Mouse (Mus musculus): ENCODE data around the gene Prkce. TPM values are rescaled to one million over a fixed set of nuclear protein-coding genes. Genes with fewer than 3 reads are reported as not detected.

The Prkce gene
- polyA plus RNA-seq, 1 experiment from 2014 or later = 0.77 TPM

- H3K4me3 ChIP-seq (ENCODE audit: low read depth, low read length) = no peak overlapping the region
- no peak overlapping the region for H3K27ac ChIP-seq (ENCODE audit: low read length)
- H3K27me3 ChIP-seq (ENCODE audit: control insufficient read depth, insufficient read depth, low read depth, low read length) = no peaks in the 10 kb centered on the region
- H3K9ac ChIP-seq (ENCODE audit: low read depth, low read length) = no peak overlapping the region
- WGBS (ENCODE audit: insufficient replicate concordance) = 64% methylated on average over 4 of the region's 4 CpGs
- H3K4me2 ChIP-seq (ENCODE audit: low read depth, low read length) = no peak overlapping the region
- no peak for ATAC-seq (ENCODE audit: low read depth)
- H3K9me3 ChIP-seq (replicated peaks; ENCODE audit: control insufficient read depth, low read length) = no peaks in the 10 kb centered on the region
- no peaks in the 10 kb centered on the region for H3K36me3 ChIP-seq (ENCODE audit: control insufficient read depth, insufficient read depth)
- no peaks in the 10 kb centered on the region for H3K4me1 ChIP-seq (ENCODE audit: control insufficient read depth, low read depth, low read length)
These were observed 183.7 kb downstream of the Prkce start for GRCm38 (mm10) chr17:86351282-86351681.

- Histone ChIP-seq H3K36me3 (ENCODE audit: control insufficient read depth, insufficient read depth) (no peaks in the 10 kb centered on the region), H3K9me3 (replicated peaks; ENCODE audit: control insufficient read depth, low read length) (no peaks in the 10 kb centered on the region), H3K4me1 (ENCODE audit: control insufficient read depth, low read depth, low read length) (no peaks in the 10 kb centered on the region), H3K27me3 (ENCODE audit: control insufficient read depth, insufficient read depth, low read depth, low read length) (no peaks in the 10 kb centered on the region), H3K4me2 (ENCODE audit: low read depth, low read length) (no peak overlapping the region), H3K27ac (ENCODE audit: low read length) (no peak overlapping the region), H3K4me3 (ENCODE audit: low read depth, low read length) (no peak overlapping the region), H3K9ac (ENCODE audit: low read depth, low read length) (no peak overlapping the region)
- WGBS (ENCODE audit: insufficient replicate concordance) = 73% methylated on average over 12 of the region's 12 CpGs
- no peak for ATAC-seq (ENCODE audit: low read depth)
These were observed 184.9 kb downstream of the Prkce start for GRCm38 (mm10) chr17:86352247-86353037.

- ATAC-seq (ENCODE audit: low read depth) = no peak
- WGBS (ENCODE audit: insufficient replicate concordance) = 21% methylated on average over 4 of the region's 4 CpGs
- no peak overlapping the region for H3K27ac ChIP-seq (ENCODE audit: low read length)
- H3K9me3 ChIP-seq (replicated peaks; ENCODE audit: control insufficient read depth, low read length) = no peaks in the 10 kb centered on the region
- H3K4me1 ChIP-seq (ENCODE audit: control insufficient read depth, low read depth, low read length) = no peaks in the 10 kb centered on the region
- no peak overlapping the region for H3K4me3 ChIP-seq (ENCODE audit: low read depth, low read length)
- no peak overlapping the region for H3K9ac ChIP-seq (ENCODE audit: low read depth, low read length)
- no peak overlapping the region for H3K4me2 ChIP-seq (ENCODE audit: low read depth, low read length)
- H3K36me3 ChIP-seq (ENCODE audit: control insufficient read depth, insufficient read depth) = no peaks in the 10 kb centered on the region
- H3K27me3 ChIP-seq (ENCODE audit: control insufficient read depth, insufficient read depth, low read depth, low read length) = no peaks in the 10 kb centered on the region
These were observed 186.1 kb downstream of the Prkce start for GRCm38 (mm10) chr17:86353679-86354078.

DNA sequence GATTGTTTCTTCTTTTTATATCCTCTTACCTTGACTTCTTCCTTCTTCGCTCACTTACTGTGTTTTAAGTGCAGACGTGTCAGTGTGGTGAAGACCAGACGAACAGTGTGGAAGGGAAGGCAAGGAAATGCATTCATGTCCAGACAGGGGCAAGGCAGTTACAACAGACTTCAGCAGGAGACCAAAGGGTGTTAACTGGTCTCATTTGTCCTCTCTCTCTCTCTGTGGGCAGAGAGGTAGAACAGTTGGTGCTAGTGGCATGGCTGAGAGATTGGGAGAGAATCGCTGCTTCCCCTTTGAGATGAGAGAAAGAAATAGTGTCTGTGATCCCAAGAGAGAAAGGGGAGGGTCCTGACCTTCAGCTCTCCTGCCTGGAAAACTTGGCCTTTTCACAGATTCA, 186.5 kb downstream of the Prkce start:
- no peak overlapping the region for H3K27ac ChIP-seq (ENCODE audit: low read length)
- H3K9ac ChIP-seq (ENCODE audit: low read depth, low read length) = no peak overlapping the region
- H3K27me3 ChIP-seq (ENCODE audit: control insufficient read depth, insufficient read depth, low read depth, low read length) = no peaks in the 10 kb centered on the region
- H3K4me2 ChIP-seq (ENCODE audit: low read depth, low read length) = no peak overlapping the region
- no peaks in the 10 kb centered on the region for H3K9me3 ChIP-seq (replicated peaks; ENCODE audit: control insufficient read depth, low read length)
- H3K36me3 ChIP-seq (ENCODE audit: control insufficient read depth, insufficient read depth) = no peaks in the 10 kb centered on the region
- H3K4me3 ChIP-seq (ENCODE audit: low read depth, low read length) = no peak overlapping the region
- 30% methylated on average over 4 of the region's 4 CpGs for WGBS (ENCODE audit: insufficient replicate concordance)
- H3K4me1 ChIP-seq (ENCODE audit: control insufficient read depth, low read depth, low read length) = no peaks in the 10 kb centered on the region
- ATAC-seq (ENCODE audit: low read depth) = no peak

GRCm38 (mm10) chr17:86354896-86355295, 187.3 kb downstream of the Prkce start:
- no peak overlapping the region for H3K27ac ChIP-seq (ENCODE audit: low read length)
- H3K9ac ChIP-seq (ENCODE audit: low read depth, low read length) = no peak overlapping the region
- no peaks in the 10 kb centered on the region for H3K9me3 ChIP-seq (replicated peaks; ENCODE audit: control insufficient read depth, low read length)
- no peak overlapping the region for H3K4me3 ChIP-seq (ENCODE audit: low read depth, low read length)
- H3K4me2 ChIP-seq (ENCODE audit: low read depth, low read length) = no peak overlapping the region
- ATAC-seq (ENCODE audit: low read depth) = no peak
- H3K27me3 ChIP-seq (ENCODE audit: control insufficient read depth, insufficient read depth, low read depth, low read length) = no peaks in the 10 kb centered on the region
- WGBS (ENCODE audit: insufficient replicate concordance) = 53% methylated on average over 3 of the region's 3 CpGs
- no peaks in the 10 kb centered on the region for H3K36me3 ChIP-seq (ENCODE audit: control insufficient read depth, insufficient read depth)
- H3K4me1 ChIP-seq (ENCODE audit: control insufficient read depth, low read depth, low read length) = no peaks in the 10 kb centered on the region

- no peak overlapping the region for H3K4me2 ChIP-seq (ENCODE audit: low read depth, low read length)
- no peak overlapping the region for H3K4me3 ChIP-seq (ENCODE audit: low read depth, low read length)
- WGBS (ENCODE audit: insufficient replicate concordance) = 60% methylated on average over 2 of the region's 2 CpGs
- no peak overlapping the region for H3K9ac ChIP-seq (ENCODE audit: low read depth, low read length)
- no peaks in the 10 kb centered on the region for H3K36me3 ChIP-seq (ENCODE audit: control insufficient read depth, insufficient read depth)
- no peak for ATAC-seq (ENCODE audit: low read depth)
- H3K9me3 ChIP-seq (replicated peaks; ENCODE audit: control insufficient read depth, low read length) = no peaks in the 10 kb centered on the region
- H3K27ac ChIP-seq (ENCODE audit: low read length) = no peak overlapping the region
- no peaks in the 10 kb centered on the region for H3K27me3 ChIP-seq (ENCODE audit: control insufficient read depth, insufficient read depth, low read depth, low read length)
- no peaks in the 10 kb centered on the region for H3K4me1 ChIP-seq (ENCODE audit: control insufficient read depth, low read depth, low read length)
These were observed 187.7 kb downstream of the Prkce start for GRCm38 (mm10) chr17:86355318-86355717.

- H3K9me3 ChIP-seq (replicated peaks; ENCODE audit: control insufficient read depth, low read length) = no peaks in the 10 kb centered on the region
- H3K36me3 ChIP-seq (ENCODE audit: control insufficient read depth, insufficient read depth) = no peaks in the 10 kb centered on the region
- H3K4me3 ChIP-seq (ENCODE audit: low read depth, low read length) = no peak overlapping the region
- H3K27me3 ChIP-seq (ENCODE audit: control insufficient read depth, insufficient read depth, low read depth, low read length) = no peaks in the 10 kb centered on the region
- no peak overlapping the region for H3K4me2 ChIP-seq (ENCODE audit: low read depth, low read length)
- H3K4me1 ChIP-seq (ENCODE audit: control insufficient read depth, low read depth, low read length) = no peaks in the 10 kb centered on the region
- no peak overlapping the region for H3K9ac ChIP-seq (ENCODE audit: low read depth, low read length)
- 0 out of 2 replicates have a peak overlapping the region, but pooled peaks have one; percentile 33 for H3K27ac ChIP-seq (ENCODE audit: low read length)
- WGBS (ENCODE audit: insufficient replicate concordance) = 72% methylated on average over 7 of the region's 7 CpGs
- no peak for ATAC-seq (ENCODE audit: low read depth)
These were observed 188.3 kb downstream of the Prkce start for GRCm38 (mm10) chr17:86355772-86356451.

DNA sequence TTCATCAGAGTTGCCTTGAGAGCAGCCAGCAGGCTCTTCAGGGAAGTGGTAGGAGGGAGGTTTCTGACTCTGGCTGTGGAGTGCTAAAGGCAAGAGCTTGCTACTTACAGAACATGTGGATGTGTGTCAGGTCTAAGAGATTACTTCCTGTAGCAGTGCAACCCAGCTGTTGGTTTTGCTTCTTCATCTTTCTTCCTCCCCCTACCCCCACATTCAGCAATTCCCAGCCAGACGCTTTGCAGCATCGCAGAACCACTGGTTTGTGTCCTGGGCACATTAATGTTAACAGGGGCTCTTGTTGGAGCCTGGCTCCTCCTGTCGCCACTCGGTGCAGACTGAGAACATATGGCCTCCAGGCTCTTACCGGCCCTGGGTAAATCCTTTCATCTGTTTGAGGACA, 190.8 kb downstream of the Prkce start:
- no peak overlapping the region for H3K4me3 ChIP-seq (ENCODE audit: low read depth, low read length)
- H3K36me3 ChIP-seq (ENCODE audit: control insufficient read depth, insufficient read depth) = no peaks in the 10 kb centered on the region
- no peak overlapping the region for H3K27ac ChIP-seq (ENCODE audit: low read length)
- WGBS (ENCODE audit: insufficient replicate concordance) = 43% methylated on average over 5 of the region's 5 CpGs
- no peak overlapping the region for H3K9ac ChIP-seq (ENCODE audit: low read depth, low read length)
- no peaks in the 10 kb centered on the region for H3K9me3 ChIP-seq (replicated peaks; ENCODE audit: control insufficient read depth, low read length)
- no peaks in the 10 kb centered on the region for H3K4me1 ChIP-seq (ENCODE audit: control insufficient read depth, low read depth, low read length)
- H3K27me3 ChIP-seq (ENCODE audit: control insufficient read depth, insufficient read depth, low read depth, low read length) = no peaks in the 10 kb centered on the region
- no peak for ATAC-seq (ENCODE audit: low read depth)
- H3K4me2 ChIP-seq (ENCODE audit: low read depth, low read length) = no peak overlapping the region

DNA sequence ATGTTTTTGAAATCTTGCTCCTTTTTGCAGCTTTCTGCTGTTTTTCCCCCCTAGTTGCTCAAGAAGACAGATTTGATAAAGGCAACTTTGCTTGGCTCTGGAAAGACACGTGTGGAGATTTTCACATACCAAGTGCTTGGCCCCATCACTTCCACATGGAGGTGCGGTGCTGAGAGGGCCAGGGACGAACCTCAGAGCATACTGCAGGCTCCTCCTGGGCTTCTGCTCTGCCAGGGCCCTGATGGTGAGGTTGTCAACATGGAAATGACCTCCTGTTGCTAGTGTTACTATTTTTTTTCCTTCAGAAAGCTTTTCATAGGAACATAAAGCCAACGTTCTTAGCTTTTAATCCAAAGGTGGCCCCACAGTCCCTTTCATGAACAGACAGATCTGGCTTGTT, 191.3 kb downstream of the Prkce start:
- no peak for ATAC-seq (ENCODE audit: low read depth)

More for the DNA sequence above, 191.3 kb downstream of the Prkce start:
- Histone ChIP-seq H3K27me3 (ENCODE audit: control insufficient read depth, insufficient read depth, low read depth, low read length) (no peaks in the 10 kb centered on the region), H3K4me3 (ENCODE audit: low read depth, low read length) (no peak overlapping the region), H3K9me3 (replicated peaks; ENCODE audit: control insufficient read depth, low read length) (no peaks in the 10 kb centered on the region), H3K9ac (ENCODE audit: low read depth, low read length) (no peak overlapping the region), H3K4me2 (ENCODE audit: low read depth, low read length) (no peak overlapping the region), H3K27ac (ENCODE audit: low read length) (no peak overlapping the region), H3K4me1 (ENCODE audit: control insufficient read depth, low read depth, low read length) (no peaks in the 10 kb centered on the region), H3K36me3 (ENCODE audit: control insufficient read depth, insufficient read depth) (no peaks in the 10 kb centered on the region)
- WGBS (ENCODE audit: insufficient replicate concordance) = 53% methylated on average over 4 of the region's 4 CpGs
